ENCODE assay signal across 28 mouse cellular contexts in genomic region chr15:98689682-98690081, GRCm38 (mm10). TPM values are rescaled to one million over a fixed set of nuclear protein-coding genes. Genes with fewer than 3 reads are reported as not detected.
"Had no signal": no experiment of that assay in that cellular context is flagged by ENCODE, and none has a peak within 500 bp of the region (broad histone marks: within the 10 kb centered on the region; RNA-seq: fewer than 3 reads in every experiment).

No protein-coding gene starts in this region.

- H3K9ac ChIP-seq: heart, embryonic 13.5 days; heart, embryonic 15.5 days; hindbrain, embryonic 12.5 days; hindbrain, embryonic 15.5 days; limb, embryonic 12.5 days; liver, embryonic 13.5 days; liver, embryonic 15.5 days had no signal

- H3K36me3 ChIP-seq: heart, embryonic 13.5 days; heart, embryonic 15.5 days; hindbrain, embryonic 12.5 days; hindbrain, embryonic 15.5 days; limb, embryonic 10.5 days; limb, embryonic 12.5 days; liver, embryonic 13.5 days; liver, embryonic 15.5 days had no signal

- DNase-seq: gastrocnemius, postnatal 14 days; gastrocnemius, postnatal 36 days; heart, adult 11 months; heart, adult 2 months; heart, postnatal 14 days; heart, postnatal 36 days; kidney, adult 18-20 months; kidney, adult 8-10 months; kidney, postnatal 10 days; kidney, postnatal 25 days; kidney, postnatal 4 days; liver; liver, embryonic 13.5 days had no signal

- H3K9me3 ChIP-seq: heart, embryonic 13.5 days; heart, embryonic 15.5 days; hindbrain, embryonic 12.5 days; hindbrain, embryonic 15.5 days; limb, embryonic 10.5 days; limb, embryonic 12.5 days; liver, embryonic 13.5 days; liver, embryonic 15.5 days had no signal

- ATAC-seq: hindbrain, postnatal 0 days; intestine, embryonic 16.5 days had no signal

- H3K27ac ChIP-seq: heart, adult 2 months; heart, embryonic 13.5 days; heart, embryonic 15.5 days; hindbrain, embryonic 12.5 days; hindbrain, embryonic 15.5 days; hindbrain, postnatal 0 days; layer of hippocampus, adult 2 months; limb, embryonic 10.5 days; limb, embryonic 12.5 days; liver, embryonic 13.5 days; liver, embryonic 15.5 days had no signal

- H3K27me3 ChIP-seq: heart, embryonic 13.5 days; heart, embryonic 15.5 days; hindbrain, embryonic 12.5 days; hindbrain, embryonic 15.5 days; limb, embryonic 12.5 days had no signal

- H3K4me3 ChIP-seq: heart, adult 2 months; heart, embryonic 13.5 days; heart, embryonic 15.5 days; hindbrain, embryonic 12.5 days; hindbrain, embryonic 15.5 days; layer of hippocampus, adult 2 months; limb, embryonic 10.5 days; limb, embryonic 12.5 days; liver, embryonic 13.5 days; liver, embryonic 15.5 days had no signal

- H3K4me2 ChIP-seq: heart, embryonic 11.5 days; heart, embryonic 13.5 days; heart, embryonic 15.5 days; hindbrain, embryonic 12.5 days; hindbrain, embryonic 15.5 days; limb, embryonic 12.5 days; liver, embryonic 11.5 days; liver, embryonic 13.5 days; liver, embryonic 15.5 days had no signal

RNA-seq across cellular contexts. Expression of gene Ccdc65, which starts 18.3 kb away (rescaled TPM):
- total RNA-seq: gastrocnemius, adult 18-20 months; gastrocnemius, adult 8-10 months; gastrocnemius, postnatal 14 days; gastrocnemius, postnatal 36 days; hematopoietic stem cell, adult 5-6 weeks had no signal
- polyA plus RNA-seq: liver, embryonic 13.5 days; liver, embryonic 15.5 days had no signal

RNA-seq across cellular contexts. Expression of gene Cacnb3, which starts 59.0 kb away (rescaled TPM):
- total RNA-seq: hematopoietic stem cell, adult 5-6 weeks had no signal
